Mouse (Mus musculus): ENCODE measurements around the gene Sft2d2.

- TF ChIP-seq CTCF (IDR thresholded peaks at IDR 0.05; ENCODE audit: low read depth, low read length) (no peak), POLR2A (IDR thresholded peaks at IDR 0.05; ENCODE audit: borderline replicate concordance, low read depth, low read length) (no peak)
Measured at GRCm38 (mm10) chr1:165190068-165190467, 4.2 kb downstream of the Sft2d2 start.

Data from bone marrow macrophage, adult 2 months (primary cell).